Mouse (Mus musculus): ENCODE results near the gene Vmn1r1. TPM values are rescaled to one million over a fixed set of nuclear protein-coding genes. Genes with fewer than 3 reads are reported as not detected.

Gene Vmn1r1
- polyA plus RNA-seq, 1 experiment from 2014 or later = not detected

GRCm38 (mm10) chr1:182110708-182111385 is 53.4 kb downstream of the Vmn1r1 start:
- 76% methylated on average over 15 of the region's 15 CpGs for WGBS
- Histone ChIP-seq H3K4me3 (replicated peaks) (no peak overlapping the region), H3K36me3 (no peaks in the 10 kb centered on the region), H3K27me3 (replicated peaks) (no peaks in the 10 kb centered on the region), H3K4me1 (peaks cover 20% of the 10 kb centered on the region), H3K27ac (replicated peaks) (no peak overlapping the region), H3K9ac (replicated peaks) (no peak overlapping the region), H3K4me2 (no peak overlapping the region), H3K9me3 (replicated peaks) (no peaks in the 10 kb centered on the region)
- no peak for ATAC-seq (ENCODE audit: low FRiP score)

DNA sequence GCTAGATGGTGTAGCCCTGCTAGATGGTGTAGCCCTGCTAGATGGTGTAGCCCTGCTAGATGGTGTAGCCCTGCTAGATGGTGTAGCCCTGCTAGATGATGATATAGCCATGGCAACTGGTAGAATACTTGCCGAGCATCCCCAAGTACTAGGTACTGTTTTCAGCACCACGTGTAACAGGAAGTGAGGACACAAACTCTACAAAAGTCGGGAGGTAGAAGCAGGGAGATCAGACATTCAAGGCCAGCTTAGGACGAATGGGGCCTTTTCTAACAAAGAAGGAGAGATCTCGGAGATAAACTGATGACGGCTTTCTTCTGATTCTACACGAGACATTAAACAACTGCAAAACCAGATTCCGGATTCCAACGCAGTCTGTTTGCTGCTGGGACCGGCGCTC is 54.1 kb downstream of the Vmn1r1 start:
- WGBS = 89% methylated on average over 11 of the region's 11 CpGs

GRCm38 (mm10) chr1:182108397-182109099 is 55.7 kb downstream of the Vmn1r1 start:
- Histone ChIP-seq H3K4me2 (no peak overlapping the region), H3K4me3 (replicated peaks) (no peak overlapping the region), H3K4me1 (peaks cover 10% of the 10 kb centered on the region), H3K9ac (replicated peaks) (no peak overlapping the region), H3K9me3 (replicated peaks) (no peaks in the 10 kb centered on the region), H3K27me3 (replicated peaks) (no peaks in the 10 kb centered on the region), H3K27ac (replicated peaks) (no peak overlapping the region), H3K36me3 (no peaks in the 10 kb centered on the region)
- ATAC-seq (ENCODE audit: low FRiP score) = no peak
- 71% methylated on average over 13 of the region's 13 CpGs for WGBS

More for the DNA sequence above, 54.1 kb downstream of the Vmn1r1 start:
- Histone ChIP-seq H3K4me3 (replicated peaks) (no peak overlapping the region), H3K27me3 (replicated peaks) (no peaks in the 10 kb centered on the region), H3K36me3 (no peaks in the 10 kb centered on the region), H3K27ac (replicated peaks) (no peak overlapping the region), H3K9ac (replicated peaks) (no peak overlapping the region), H3K4me1 (peaks cover 20% of the 10 kb centered on the region), H3K4me2 (no peak overlapping the region), H3K9me3 (replicated peaks) (no peaks in the 10 kb centered on the region)
- ATAC-seq (ENCODE audit: low FRiP score) = no peak

- Histone ChIP-seq H3K36me3 (no peaks in the 10 kb centered on the region), H3K4me1 (peaks cover 17% of the 10 kb centered on the region), H3K27me3 (replicated peaks) (no peaks in the 10 kb centered on the region), H3K4me2 (no peak overlapping the region), H3K9me3 (replicated peaks) (no peaks in the 10 kb centered on the region), H3K27ac (replicated peaks) (no peak overlapping the region), H3K4me3 (replicated peaks) (no peak overlapping the region), H3K9ac (replicated peaks) (no peak overlapping the region)
- no peak for ATAC-seq (ENCODE audit: low FRiP score)
- WGBS = 82% methylated on average over 9 of the region's 9 CpGs
Measured at GRCm38 (mm10) chr1:182107251-182107650, 57.0 kb downstream of the Vmn1r1 start.

DNA sequence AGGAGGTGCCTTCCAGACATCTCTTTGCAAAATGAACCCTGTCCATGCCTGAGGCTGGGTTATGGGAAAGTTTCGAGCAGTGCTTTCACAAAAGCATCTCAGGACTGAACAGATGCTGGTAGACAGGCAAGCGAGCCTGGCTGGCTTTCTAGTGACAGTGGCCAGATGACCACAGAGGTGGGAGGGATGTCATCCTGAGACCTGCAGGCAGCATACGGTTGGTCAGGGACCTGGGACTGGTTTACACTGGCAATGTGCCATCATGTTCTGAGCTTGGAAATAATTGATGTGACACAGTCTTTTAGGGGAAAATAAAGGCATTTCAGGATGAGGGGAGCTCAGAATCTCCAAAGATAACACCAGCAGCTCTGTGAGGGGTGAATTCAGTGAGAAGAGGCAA is 59.3 kb downstream of the Vmn1r1 start:
- Histone ChIP-seq H3K36me3 (no peaks in the 10 kb centered on the region), H3K9ac (replicated peaks) (no peak overlapping the region), H3K27me3 (replicated peaks) (no peaks in the 10 kb centered on the region), H3K4me1 (peaks cover 19% of the 10 kb centered on the region), H3K27ac (replicated peaks) (no peak overlapping the region), H3K4me2 (no peak overlapping the region), H3K9me3 (replicated peaks) (no peaks in the 10 kb centered on the region), H3K4me3 (replicated peaks) (no peak overlapping the region)
- 56% methylated on average over 3 of the region's 3 CpGs for WGBS
- ATAC-seq (ENCODE audit: low FRiP score) = no peak

Other genes with a start within 250 kb of the Vmn1r1 start
- 27.7 and 34.1 TPM in 2 replicates for gene Enah, start 144.5 kb downstream of the Vmn1r1 start, polyA plus RNA-seq (2015; fragmentation: Nextera tagmentation; extraction: Ambion mirVana)
- gene Srp9, start 39.7 kb downstream of the Vmn1r1 start, polyA plus RNA-seq (2015; fragmentation: Nextera tagmentation; extraction: Ambion mirVana) = 132 and 140 TPM in 2 replicates
- 101 and 108 TPM in 2 replicates for gene Degs1, start 118.3 kb upstream of the Vmn1r1 start, polyA plus RNA-seq (2015; fragmentation: Nextera tagmentation; extraction: Ambion mirVana)
- 20.0 and 23.6 TPM in 2 replicates for gene Fbxo28, start 177.1 kb upstream of the Vmn1r1 start, polyA plus RNA-seq (2015; fragmentation: Nextera tagmentation; extraction: Ambion mirVana)
- gene Trp53bp2, start 244.7 kb upstream of the Vmn1r1 start, polyA plus RNA-seq (2015; fragmentation: Nextera tagmentation; extraction: Ambion mirVana) = 14.6 and 17.4 TPM in 2 replicates